Mouse (Mus musculus) kidney, embryonic 14.5 days (tissue): ENCODE measurements around the gene Uggt2. TPM values are rescaled to one million over a fixed set of nuclear protein-coding genes. Genes with fewer than 3 reads are reported as not detected.

ENCODE experiments used
- ATAC-seq: fragments of 200-750 bp; cut with Nextera tagmentation; 2 replicates; pipeline ENCODE4 v1.8.0; 2017; ENCODE audit warnings: moderate number of reproducible peaks, mild to moderate bottlenecking, moderate TSS enrichment, moderate library complexity; ENCODE audit not compliant: low FRiP score, low TSS enrichment
- H3K27ac ChIP-seq: fragments of 300-500 bp; sonication (generic); 2 replicates; pipeline ENCODE4 v1.5.1; 2014; ENCODE audit warnings: low read depth, mild to moderate bottlenecking, low read length, moderate library complexity, mixed read lengths
- H3K27me3 ChIP-seq: fragments of 300-500 bp; sonication (generic); 2 replicates; pipeline ENCODE4 v1.6.1; 2014; ENCODE audit warnings: mild to moderate bottlenecking, low read length; ENCODE audit not compliant: control insufficient read depth, insufficient read depth
- H3K36me3 ChIP-seq: fragments of 300-500 bp; sonication (generic); 2 replicates; pipeline ENCODE4 v1.6.1; 2014; ENCODE audit warnings: low read length, mixed read lengths; ENCODE audit not compliant: control insufficient read depth, insufficient read depth
- H3K4me1 ChIP-seq: fragments of 300-500 bp; sonication (generic); 2 replicates; pipeline ENCODE4 v1.6.1; 2014; ENCODE audit warnings: low read length, mixed read lengths; ENCODE audit not compliant: control insufficient read depth, insufficient read depth
- H3K4me2 ChIP-seq: fragments of 300-500 bp; sonication (generic); replicated peaks from 2 replicates; pipeline ENCODE4 v1.6.1; 2014; ENCODE audit warnings: low read depth, mild to moderate bottlenecking, low read length
- H3K4me3 ChIP-seq: fragments of 300-500 bp; sonication (generic); 2 replicates; pipeline ENCODE4 v1.5.1; 2014; ENCODE audit warnings: mild to moderate bottlenecking, low read length
- H3K9ac ChIP-seq: fragments of 300-500 bp; sonication (generic); 2 replicates; pipeline ENCODE4 v1.6.1; 2014; ENCODE audit warnings: low read depth, mild to moderate bottlenecking, low read length, moderate library complexity
- H3K9me3 ChIP-seq: fragments of 300-500 bp; sonication (generic); 2 replicates; pipeline ENCODE4 v1.6.1; 2016; ENCODE audit warnings: low read length; ENCODE audit not compliant: control insufficient read depth
- WGBS: fragments of 180-500 bp; shearing (Covaris S2); extraction: QIAGEN DNeasy Blood & Tissue Kit; methylation state at CpG from one replicate; pipeline ENCODE4 v1.1.7; 2014; 5-methylcytosine and 5-hydroxymethylcytosine counted together
- polyA plus RNA-seq: library from polyadenylated mRNA; unstranded; fragments of >200 nt; fragmentation: Nextera tagmentation; extraction: Ambion mirVana; gene quantifications from 2 replicates; pipeline ENCODE4 v1.2.1, GENCODE M21; 2014

Uggt2 gene
- polyA plus RNA-seq, 1 experiment from 2014 or later: 18.1 TPM

DNA sequence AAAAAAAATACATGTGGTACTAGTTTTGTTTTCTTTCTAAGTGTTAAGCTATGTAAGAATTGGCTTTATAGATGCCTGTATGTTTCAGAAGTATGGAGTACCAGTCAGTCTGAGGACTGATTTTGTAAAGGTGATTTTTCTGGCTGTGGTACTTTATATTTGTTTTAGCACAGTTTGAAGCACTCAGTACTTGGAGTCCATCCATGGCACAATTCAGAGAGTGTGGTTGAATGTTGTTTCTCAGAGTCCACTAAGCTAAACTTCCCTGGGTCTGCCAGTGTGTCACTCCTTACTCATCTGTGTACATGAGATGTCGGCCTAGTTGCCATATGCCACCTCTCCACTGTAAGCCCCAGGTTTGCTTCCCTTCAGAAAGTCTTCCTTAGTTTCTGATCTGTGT, 150.4 kb downstream of the Uggt2 start:
- Histone ChIP-seq H3K4me2 (no peak overlapping the region), H3K27ac (no peak overlapping the region), H3K9me3 (no peaks in the 10 kb centered on the region), H3K4me3 (no peak overlapping the region), H3K9ac (no peak overlapping the region), H3K4me1 (no peaks in the 10 kb centered on the region), H3K36me3 (peaks cover 5% of the 10 kb centered on the region), H3K27me3 (no peaks in the 10 kb centered on the region)
- WGBS: 82% methylated on average over 1 of the region's 1 CpGs
- ATAC-seq: no peak

DNA sequence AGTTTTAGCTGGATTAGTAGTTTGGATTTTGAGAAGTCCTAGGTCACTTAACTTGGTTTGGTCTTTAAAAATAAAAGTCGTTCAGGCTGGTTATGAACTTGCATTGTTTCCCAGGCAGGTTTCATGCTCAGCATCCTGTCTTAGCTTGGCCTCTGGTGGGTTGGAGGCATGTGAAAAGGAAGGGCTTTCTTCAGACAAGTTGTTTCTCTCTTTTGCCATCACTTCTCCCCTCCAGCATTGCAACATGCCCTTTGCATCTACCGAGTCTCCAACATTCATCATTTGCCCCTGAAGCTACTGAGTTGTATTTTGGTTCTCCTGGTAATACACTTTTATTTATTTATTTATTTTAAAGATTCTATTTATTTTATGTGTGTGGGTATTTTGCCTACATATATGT, 154.5 kb downstream of the Uggt2 start:
- Histone ChIP-seq H3K4me1 (no peaks in the 10 kb centered on the region; the same call in 1 of the 2 replicates), H3K9ac (no peak overlapping the region), H3K4me3 (no peak overlapping the region), H3K27ac (no peak overlapping the region), H3K36me3 (no peaks in the 10 kb centered on the region), H3K27me3 (no peaks in the 10 kb centered on the region), H3K9me3 (no peaks in the 10 kb centered on the region), H3K4me2 (no peak overlapping the region)
- ATAC-seq: no peak
- 92% methylated on average over 2 of the region's 2 CpGs for WGBS

DNA sequence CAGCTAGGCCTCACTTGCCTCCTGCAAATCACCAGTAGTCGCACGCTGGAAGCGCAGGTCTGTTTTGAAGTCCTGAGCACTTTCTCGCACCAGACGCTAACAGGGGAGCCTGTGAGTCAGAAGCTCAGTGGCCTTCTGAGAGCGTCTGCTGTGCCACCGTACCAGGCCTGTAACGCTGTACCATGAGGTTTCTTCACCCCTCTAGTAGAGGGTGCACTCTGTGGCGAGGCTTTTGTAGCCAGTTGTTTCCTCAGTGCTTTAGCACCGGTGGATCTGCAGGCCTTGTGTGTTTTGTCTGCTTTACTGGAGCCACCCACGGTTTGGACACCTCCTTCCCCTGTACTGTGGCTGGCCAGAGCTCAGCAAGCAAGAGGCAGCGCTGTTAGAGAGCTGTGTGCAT, 157.2 kb downstream of the Uggt2 start:
- Histone ChIP-seq H3K36me3 (no peaks in the 10 kb centered on the region), H3K9me3 (no peaks in the 10 kb centered on the region), H3K27ac (no peak overlapping the region), H3K27me3 (no peaks in the 10 kb centered on the region), H3K4me3 (no peak overlapping the region), H3K9ac (no peak overlapping the region), H3K4me1 (peaks cover 5% of the 10 kb centered on the region), H3K4me2 (no peak overlapping the region)
- ATAC-seq: no peak
- WGBS: 46% methylated on average over 12 of the region's 12 CpGs

- Histone ChIP-seq H3K9me3 (no peaks in the 10 kb centered on the region), H3K27ac (no peak overlapping the region), H3K4me2 (no peak overlapping the region), H3K4me3 (no peak overlapping the region), H3K9ac (no peak overlapping the region), H3K36me3 (no peaks in the 10 kb centered on the region), H3K27me3 (no peaks in the 10 kb centered on the region), H3K4me1 (peaks cover 5% of the 10 kb centered on the region)
- 68% methylated on average over 4 of the region's 4 CpGs for WGBS
- no peak for ATAC-seq
These were observed 158.3 kb downstream of the Uggt2 start for GRCm38 (mm10) chr14:118940796-118941495.

- H3K27me3 ChIP-seq: no peaks in the 10 kb centered on the region
- ATAC-seq: no peak
- H3K4me1 ChIP-seq: peaks cover 5% of the 10 kb centered on the region
- H3K4me2 ChIP-seq: peak overlapping the region; percentile 58
- H3K36me3 ChIP-seq: no peaks in the 10 kb centered on the region
- 0% methylated on average over 7 of the region's 7 CpGs for WGBS
- H3K27ac ChIP-seq: no peak overlapping the region; the same call in 1 of the 2 replicates
- H3K4me3 ChIP-seq: peak overlapping the region; percentile 97
- no peaks in the 10 kb centered on the region for H3K9me3 ChIP-seq
- peak overlapping the region; percentile 96 for H3K9ac ChIP-seq
These were observed 160.7 kb downstream of the Uggt2 start for GRCm38 (mm10) chr14:118938551-118938950.

- no peaks in the 10 kb centered on the region for H3K27me3 ChIP-seq
- H3K9ac ChIP-seq: peak within 1 kb of the TSS; percentile 96
- under 1% methylated on average over 121 of the region's 124 CpGs for WGBS
- H3K4me2 ChIP-seq: peak within 1 kb of the TSS; percentile 66
- H3K36me3 ChIP-seq: no peaks in the 10 kb centered on the region
- peaks cover 5% of the 10 kb centered on the region for H3K4me1 ChIP-seq
- ATAC-seq: peak; percentile 100
- H3K9me3 ChIP-seq: no peaks in the 10 kb centered on the region
- peak within 1 kb of the TSS; percentile 97 for H3K4me3 ChIP-seq
- H3K27ac ChIP-seq: peak within 1 kb of the TSS; percentile 90
These were observed 161.4 kb downstream of the Uggt2 start, which contains the start of gene Dnajc3 for GRCm38 (mm10) chr14:118937533-118938492. Gene Dnajc3 (plus strand): TSS chr14:118937976.

- H3K9ac ChIP-seq: peak overlapping the region; percentile 61
- H3K27ac ChIP-seq: no peak overlapping the region; the same call in 1 of the 2 replicates
- no peaks in the 10 kb centered on the region for H3K36me3 ChIP-seq
- no peak for ATAC-seq
- peak overlapping the region; percentile 66 for H3K4me2 ChIP-seq
- 24% methylated on average over 4 of the region's 4 CpGs for WGBS
- no peaks in the 10 kb centered on the region for H3K9me3 ChIP-seq
- peak overlapping the region; percentile 97 for H3K4me3 ChIP-seq
- peaks cover 5% of the 10 kb centered on the region for H3K4me1 ChIP-seq
- no peaks in the 10 kb centered on the region for H3K27me3 ChIP-seq
These were observed 162.3 kb downstream of the Uggt2 start for GRCm38 (mm10) chr14:118936952-118937351.

GRCm38 (mm10) chr14:118936236-118936635, 163.0 kb downstream of the Uggt2 start:
- Histone ChIP-seq H3K9ac (no peak overlapping the region), H3K36me3 (no peaks in the 10 kb centered on the region), H3K4me2 (no peak overlapping the region), H3K4me3 (no peak overlapping the region), H3K27ac (no peak overlapping the region), H3K4me1 (peaks cover 5% of the 10 kb centered on the region), H3K9me3 (no peaks in the 10 kb centered on the region), H3K27me3 (no peaks in the 10 kb centered on the region)
- 52% methylated on average over 3 of the region's 3 CpGs for WGBS
- no peak for ATAC-seq
